Mouse (Mus musculus): ENCODE data around the gene Cd300c. TPM values are rescaled to one million over a fixed set of nuclear protein-coding genes. Genes with fewer than 3 reads are reported as not detected.
"Not testable (repeated sequence)": the region's sequence is repeated elsewhere in the genome, so short reads cannot be mapped to it uniquely, and the experiment has no call there.

Cd300c gene
- polyA plus RNA-seq (2015; fragmentation: Nextera tagmentation; extraction: Ambion mirVana): not detected in 2 replicates

DNA sequence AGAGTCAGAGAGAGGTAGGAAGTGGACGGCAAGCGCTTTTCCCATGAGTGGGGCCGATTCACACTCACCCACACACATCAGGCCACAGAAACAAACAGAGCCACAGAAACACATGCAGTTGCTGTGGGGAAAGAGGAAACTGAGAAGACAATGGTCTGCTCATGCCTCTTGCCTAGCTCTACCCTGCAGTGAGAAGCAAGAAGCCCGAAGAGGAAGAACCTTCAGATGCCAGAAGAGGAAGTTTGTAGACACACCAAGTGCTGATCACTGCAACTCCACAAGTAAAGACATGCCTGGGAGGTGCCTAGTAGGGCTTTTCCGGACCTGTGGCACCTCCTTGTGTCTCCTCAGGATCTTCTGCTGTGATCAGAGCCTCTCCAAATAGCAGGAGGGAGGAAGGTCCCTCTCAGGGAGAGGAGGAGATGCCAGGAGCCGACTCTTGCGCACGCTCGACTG is at the start of gene Cd300c:
Gene Cd300c, minus strand, starts transcription at position 406 of the 456 bp plus-strand sequence.
- Histone ChIP-seq H3K36me3 (replicated peaks) (no peaks in the 10 kb centered on the region), H3K4me3 (replicated peaks) (no peak within 1 kb of the TSS), H3K9ac (no peak within 1 kb of the TSS), H3K27ac (replicated peaks) (peak within 1 kb of the TSS; percentile 55; the same call in 1 of the 2 replicates), H3K4me1 (replicated peaks) (no peaks in the 10 kb centered on the region), H3K4me2 (no peak within 1 kb of the TSS), H3K27me3 (no peaks in the 10 kb centered on the region), H3K9me3 (replicated peaks) (no peaks in the 10 kb centered on the region)
- ATAC-seq (ENCODE audit: insufficient read depth): no peak; the same call in 1 of the 2 replicates
- WGBS (ENCODE audit: insufficient replicate concordance): 52% methylated on average over 9 of the region's 9 CpGs

DNA sequence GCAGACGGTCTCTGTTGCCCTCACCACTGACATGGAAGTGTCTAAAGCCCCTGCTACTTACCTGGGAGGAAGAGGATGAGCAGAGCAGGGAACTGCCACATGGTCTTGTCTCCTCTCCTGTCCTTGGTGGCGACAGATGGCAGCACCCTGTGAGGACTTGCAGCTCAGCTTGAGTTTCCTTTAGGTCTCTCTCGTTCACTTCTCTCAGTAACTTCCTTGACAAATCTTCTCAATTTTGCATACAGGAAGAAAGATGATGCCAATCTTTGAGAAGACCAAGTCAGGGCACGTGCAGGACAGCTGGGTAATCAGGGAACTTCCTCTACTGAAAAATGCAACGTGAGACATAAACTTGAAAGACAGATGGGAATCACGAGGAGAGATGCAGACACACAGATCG is 47.1 kb upstream of the Cd300c start, which contains the start of gene Cd300ld2:
Gene Cd300ld2, minus strand, starts transcription at position 101 of the 400 bp plus-strand sequence.
- H3K36me3 ChIP-seq (replicated peaks); H3K27ac ChIP-seq (replicated peaks); H3K4me2 ChIP-seq; H3K4me1 ChIP-seq (replicated peaks); ATAC-seq (ENCODE audit: insufficient read depth); H3K9ac ChIP-seq; H3K4me3 ChIP-seq (replicated peaks); H3K9me3 ChIP-seq (replicated peaks); H3K27me3 ChIP-seq: not testable (repeated sequence)
- no CpG with 5 or more reads among the region's 7 CpGs for WGBS (ENCODE audit: insufficient replicate concordance)

DNA sequence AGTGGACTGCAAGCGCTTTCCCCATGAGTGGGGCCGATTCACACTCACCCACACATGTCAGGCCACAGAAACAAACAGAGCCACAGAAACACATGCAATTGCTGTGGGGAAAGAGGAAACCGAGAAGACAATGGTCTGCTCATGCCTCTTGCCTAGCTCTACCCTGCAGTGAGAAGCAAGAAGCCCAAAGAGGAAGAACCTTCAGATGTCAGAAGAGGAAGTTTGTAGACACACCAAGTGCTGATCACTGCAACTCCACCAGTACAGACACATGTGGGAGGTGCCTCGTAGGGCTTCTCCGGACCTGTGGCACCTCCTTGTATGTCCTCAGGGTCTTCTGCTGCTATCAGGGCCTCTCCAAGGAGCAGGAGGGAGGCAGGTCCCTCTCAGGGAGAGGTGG is 35.1 kb upstream of the Cd300c start:
- Histone ChIP-seq H3K4me3 (replicated peaks) (no peak overlapping the region), H3K36me3 (replicated peaks) (no peaks in the 10 kb centered on the region), H3K4me1 (replicated peaks) (0 out of 2 replicates have a peak, but pooled peaks cover 4% of the 10 kb centered on the region), H3K27ac (replicated peaks) (peak overlapping the region; percentile 51), H3K4me2 (no peak overlapping the region), H3K27me3 (no peaks in the 10 kb centered on the region), H3K9me3 (replicated peaks) (no peaks in the 10 kb centered on the region), H3K9ac (no peak overlapping the region)
- ATAC-seq (ENCODE audit: insufficient read depth): no peak
- 25% methylated on average over 5 of the region's 5 CpGs for WGBS (ENCODE audit: insufficient replicate concordance)

DNA sequence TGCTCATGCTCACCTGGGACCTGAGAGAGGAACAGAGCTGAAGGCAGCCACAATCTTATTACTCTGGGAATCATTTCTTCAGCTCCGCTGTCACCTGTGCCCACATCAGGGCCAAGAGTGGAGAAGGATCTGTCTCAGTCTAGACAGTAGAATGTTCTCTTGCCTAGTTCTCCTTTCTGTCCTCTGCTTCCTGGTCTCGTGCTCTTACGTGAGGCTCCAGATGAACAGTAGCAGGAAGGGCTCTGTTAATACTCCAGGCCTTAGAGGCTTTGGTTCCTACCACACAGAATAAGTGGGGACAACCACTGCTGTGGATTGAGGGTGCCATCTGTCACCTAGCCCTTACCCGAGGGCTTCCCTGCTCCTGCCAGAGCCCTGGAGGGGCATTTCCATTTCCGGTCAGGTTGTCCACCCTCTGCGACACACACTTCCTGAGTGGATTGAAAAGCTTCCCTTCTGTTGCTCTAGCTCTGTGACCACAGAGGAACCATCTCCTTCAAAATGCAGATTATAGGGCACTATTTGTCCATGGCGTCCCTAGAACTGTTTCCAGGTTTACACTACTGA is 32.6 kb upstream of the Cd300c start, which contains the start of gene Cd300c2:
Gene Cd300c2, minus strand, starts transcription at position 407 of the 567 bp plus-strand sequence.
- H3K9me3 ChIP-seq (replicated peaks): no peaks in the 10 kb centered on the region
- H3K27me3 ChIP-seq: no peaks in the 10 kb centered on the region
- WGBS (ENCODE audit: insufficient replicate concordance): 32% methylated on average over 7 of the region's 7 CpGs
- H3K4me1 ChIP-seq (replicated peaks): 0 out of 2 replicates have a peak, but pooled peaks cover 4% of the 10 kb centered on the region
- H3K36me3 ChIP-seq (replicated peaks): no peaks in the 10 kb centered on the region
- no peak for ATAC-seq (ENCODE audit: insufficient read depth)
- no peak within 1 kb of the TSS for H3K4me2 ChIP-seq
- no peak within 1 kb of the TSS for H3K9ac ChIP-seq
- no peak within 1 kb of the TSS for H3K4me3 ChIP-seq (replicated peaks)
- peak within 1 kb of the TSS; percentile 41; the same call in 1 of the 2 replicates for H3K27ac ChIP-seq (replicated peaks)

DNA sequence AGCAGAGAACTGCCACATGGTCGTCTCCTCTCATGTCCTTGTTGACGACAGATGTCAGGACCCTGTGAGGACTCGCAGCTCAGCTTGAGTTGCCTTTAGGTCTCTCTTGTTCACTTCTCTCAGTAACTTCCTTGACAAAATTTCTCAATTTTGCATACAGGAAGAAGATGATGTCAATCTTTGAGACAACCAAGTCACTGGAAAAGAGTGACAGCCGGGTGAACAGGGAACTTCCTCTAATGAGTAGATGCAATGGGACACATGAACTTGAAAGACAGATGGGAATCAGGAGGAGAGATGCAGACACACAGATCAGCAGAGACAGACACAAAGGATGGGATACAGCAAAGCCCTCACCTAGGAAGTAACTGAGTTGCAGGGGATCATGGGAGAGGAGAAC is 20.8 kb upstream of the Cd300c start, which contains the start of gene Cd300ld:
Gene Cd300ld, minus strand, starts transcription at position 130 of the 400 bp plus-strand sequence.
- Histone ChIP-seq H3K9ac (no peak within 1 kb of the TSS), H3K4me1 (replicated peaks) (no peaks in the 10 kb centered on the region), H3K36me3 (replicated peaks) (no peaks in the 10 kb centered on the region), H3K4me3 (replicated peaks) (no peak within 1 kb of the TSS), H3K9me3 (replicated peaks) (no peaks in the 10 kb centered on the region), H3K4me2 (no peak within 1 kb of the TSS), H3K27ac (replicated peaks) (no peak within 1 kb of the TSS), H3K27me3 (no peaks in the 10 kb centered on the region)
- ATAC-seq (ENCODE audit: insufficient read depth): no peak
- WGBS (ENCODE audit: insufficient replicate concordance): 22% methylated on average over 4 of the region's 4 CpGs

DNA sequence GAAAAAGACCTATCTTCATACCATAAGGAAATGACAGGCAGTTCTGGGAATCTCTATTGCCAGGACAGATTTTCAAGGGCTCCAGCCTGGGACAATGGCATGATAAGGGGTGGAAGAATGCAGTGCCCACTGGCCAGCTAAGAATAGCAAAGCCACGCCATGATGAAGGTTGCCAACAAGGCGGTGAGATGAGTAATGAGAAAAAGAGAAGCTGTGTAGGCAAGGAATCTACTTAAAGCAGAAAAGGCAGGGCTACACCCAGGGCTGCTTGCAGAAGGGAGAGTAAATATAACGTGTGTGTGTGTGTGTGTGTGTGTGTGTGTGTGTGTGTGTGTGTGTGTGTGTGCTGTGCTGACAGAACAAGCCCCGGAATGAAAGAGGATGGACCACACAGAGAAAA is 12.9 kb upstream of the Cd300c start:
- Histone ChIP-seq H3K36me3 (replicated peaks) (no peaks in the 10 kb centered on the region), H3K27ac (replicated peaks) (no peak overlapping the region), H3K9ac (no peak overlapping the region), H3K4me2 (no peak overlapping the region), H3K9me3 (replicated peaks) (no peaks in the 10 kb centered on the region), H3K27me3 (no peaks in the 10 kb centered on the region), H3K4me1 (replicated peaks) (no peaks in the 10 kb centered on the region), H3K4me3 (replicated peaks) (no peak overlapping the region)
- WGBS (ENCODE audit: insufficient replicate concordance): 42% methylated on average over 4 of the region's 4 CpGs
- no peak for ATAC-seq (ENCODE audit: insufficient read depth)

DNA sequence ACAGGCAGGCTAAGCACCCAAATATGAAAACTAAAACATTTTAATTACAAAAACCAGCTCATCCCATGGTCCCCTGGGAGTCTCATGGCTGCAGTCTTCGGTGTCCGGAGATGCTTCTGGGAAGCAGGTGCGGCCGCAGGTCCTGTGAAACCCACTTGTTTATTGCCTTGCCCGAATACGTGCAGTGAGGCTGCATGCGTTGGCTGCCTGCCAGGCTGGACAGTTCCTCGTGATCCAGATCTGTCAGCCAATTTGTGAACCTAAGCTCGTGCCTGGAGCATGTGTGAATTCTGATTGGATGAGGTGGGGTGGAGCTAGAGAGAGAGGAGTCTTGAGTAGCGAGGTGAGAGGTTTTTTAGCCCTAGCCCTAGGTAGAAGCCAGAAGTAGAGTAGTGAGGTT is 3.8 kb upstream of the Cd300c start:
- 71% methylated on average over 10 of the region's 10 CpGs for WGBS (ENCODE audit: insufficient replicate concordance)
- H3K4me1 ChIP-seq (replicated peaks): no peaks in the 10 kb centered on the region
- H3K36me3 ChIP-seq (replicated peaks): no peaks in the 10 kb centered on the region
- H3K9ac ChIP-seq: no peak overlapping the region
- 0 out of 2 replicates have a peak, but pooled peaks cover 5% of the 10 kb centered on the region for H3K9me3 ChIP-seq (replicated peaks)
- no peaks in the 10 kb centered on the region for H3K27me3 ChIP-seq
- no peak for ATAC-seq (ENCODE audit: insufficient read depth)
- H3K4me3 ChIP-seq (replicated peaks): no peak overlapping the region
- H3K4me2 ChIP-seq: no peak overlapping the region
- H3K27ac ChIP-seq (replicated peaks): no peak overlapping the region

DNA sequence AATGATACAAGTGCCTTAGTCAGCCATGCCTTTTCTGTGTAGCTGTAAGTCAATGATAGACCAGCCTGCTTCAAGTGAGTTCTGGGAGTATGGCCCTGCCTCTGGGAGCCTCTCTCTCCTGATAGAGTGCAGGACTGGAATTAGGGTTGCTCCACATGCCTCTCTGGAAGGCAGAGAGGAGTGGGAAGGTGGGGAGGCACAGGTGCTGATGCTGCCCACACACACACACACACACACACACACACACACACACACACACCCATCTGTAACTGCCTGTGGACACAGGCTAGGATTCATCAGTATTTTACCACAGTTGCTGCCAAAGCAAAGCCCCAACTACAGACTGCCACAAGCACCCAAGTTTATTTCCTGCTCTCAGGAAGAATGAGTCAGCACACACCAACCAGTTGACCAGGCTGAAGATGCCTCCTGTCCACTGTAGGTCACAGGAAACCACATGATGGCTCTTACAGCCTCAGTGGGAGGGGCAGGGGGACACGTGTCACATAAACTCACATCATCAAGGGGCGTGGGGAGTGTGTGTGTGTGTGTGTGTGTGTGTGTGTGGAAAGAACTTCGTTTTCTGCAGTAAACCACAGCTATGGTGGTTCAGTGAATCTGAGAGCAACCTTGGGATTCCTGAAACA is 3.7 kb downstream of the Cd300c start:
- WGBS (ENCODE audit: insufficient replicate concordance): 12% methylated on average over 3 of the region's 3 CpGs
- no peaks in the 10 kb centered on the region for H3K36me3 ChIP-seq (replicated peaks)
- no peak overlapping the region for H3K4me2 ChIP-seq
- no peaks in the 10 kb centered on the region for H3K27me3 ChIP-seq
- no peak overlapping the region for H3K9ac ChIP-seq
- H3K9me3 ChIP-seq (replicated peaks): no peaks in the 10 kb centered on the region
- peak; percentile 54 for ATAC-seq (ENCODE audit: insufficient read depth)
- no peak overlapping the region for H3K27ac ChIP-seq (replicated peaks)
- H3K4me1 ChIP-seq (replicated peaks): no peaks in the 10 kb centered on the region
- H3K4me3 ChIP-seq (replicated peaks): no peak overlapping the region

DNA sequence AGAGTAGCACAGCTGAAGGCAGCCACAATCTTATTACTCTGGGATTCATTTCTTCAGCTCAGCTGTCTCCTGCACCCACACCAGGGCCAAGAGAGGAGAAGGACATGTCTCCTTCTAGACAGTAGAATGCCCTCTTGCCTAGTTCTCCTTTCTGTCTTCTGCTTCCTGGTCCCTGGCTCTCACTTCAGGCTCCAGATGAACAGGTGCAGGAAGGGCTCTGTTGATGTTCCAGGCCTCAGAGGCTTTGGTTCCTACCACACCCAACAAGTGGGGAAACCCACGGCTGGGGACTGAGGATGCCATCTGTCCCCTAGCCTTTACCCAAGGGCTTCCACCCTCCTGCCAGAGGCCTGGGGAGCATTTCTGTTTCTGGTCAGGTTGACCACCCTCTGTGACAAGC is 8.6 kb downstream of the Cd300c start:
- H3K27me3 ChIP-seq: no peaks in the 10 kb centered on the region
- H3K9ac ChIP-seq: no peak overlapping the region
- H3K9me3 ChIP-seq (replicated peaks): no peaks in the 10 kb centered on the region
- ATAC-seq (ENCODE audit: insufficient read depth): no peak
- H3K27ac ChIP-seq (replicated peaks): no peak overlapping the region
- WGBS (ENCODE audit: insufficient replicate concordance): 24% methylated on average over 1 of the region's 1 CpGs
- H3K4me2 ChIP-seq: no peak overlapping the region
- no peaks in the 10 kb centered on the region for H3K36me3 ChIP-seq (replicated peaks)
- H3K4me1 ChIP-seq (replicated peaks): no peaks in the 10 kb centered on the region
- no peak overlapping the region for H3K4me3 ChIP-seq (replicated peaks)

DNA sequence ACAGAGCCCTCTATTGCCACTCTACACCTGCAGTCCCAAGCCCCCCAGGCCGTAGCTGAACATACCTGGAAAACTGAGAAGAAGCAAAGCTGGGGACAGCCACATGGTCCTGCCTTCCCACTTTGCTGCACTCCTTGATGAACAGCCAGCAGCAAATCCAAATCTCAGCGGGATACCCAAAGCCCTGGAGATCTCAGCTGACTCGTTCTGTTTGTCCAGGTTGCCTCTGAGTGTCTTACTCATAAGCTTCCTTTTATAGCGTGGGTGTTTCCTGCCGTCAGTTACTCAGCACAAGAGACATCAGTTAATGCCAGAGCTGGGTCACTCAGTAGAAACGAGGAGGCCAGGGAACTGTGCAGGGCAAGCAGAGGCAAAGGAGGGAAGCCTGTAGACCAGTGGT is 34.8 kb downstream of the Cd300c start, which contains the start of gene Cd300lb:
Gene Cd300lb, minus strand, starts transcription at position 243 of the 400 bp plus-strand sequence.
- Histone ChIP-seq H3K4me2 (0 out of 2 replicates have a peak within 1 kb of the TSS, but pooled peaks have one; percentile 15), H3K27ac (replicated peaks) (no peak within 1 kb of the TSS), H3K4me3 (replicated peaks) (peak within 1 kb of the TSS; percentile 18), H3K9ac (no peak within 1 kb of the TSS), H3K36me3 (replicated peaks) (no peaks in the 10 kb centered on the region), H3K4me1 (replicated peaks) (peaks cover 4% of the 10 kb centered on the region), H3K27me3 (no peaks in the 10 kb centered on the region), H3K9me3 (replicated peaks) (no peaks in the 10 kb centered on the region)
- no peak for ATAC-seq (ENCODE audit: insufficient read depth)
- WGBS (ENCODE audit: insufficient replicate concordance): 20% methylated on average over 6 of the region's 6 CpGs

DNA sequence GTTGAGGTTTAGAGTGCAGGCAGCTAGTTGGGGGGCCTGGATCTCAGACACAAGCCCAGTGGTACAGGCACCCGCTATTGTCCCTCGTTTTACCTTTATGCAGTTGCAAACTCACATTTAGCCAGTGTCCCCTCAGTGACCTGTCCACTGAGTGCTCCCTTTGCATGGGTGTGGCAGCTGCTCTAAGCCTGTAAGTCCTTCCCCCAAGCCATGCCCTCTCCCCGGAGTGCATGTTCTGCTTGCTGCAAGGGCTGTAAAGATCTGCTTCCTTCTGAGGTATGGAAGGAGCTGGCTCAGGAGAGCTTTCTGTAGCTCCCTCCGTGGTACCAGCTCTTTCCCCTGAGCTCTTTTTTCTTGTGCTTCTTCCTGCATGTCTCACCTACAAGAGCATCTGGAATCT is 35.4 kb downstream of the Cd300c start:
- no peaks in the 10 kb centered on the region for H3K9me3 ChIP-seq (replicated peaks)
- H3K4me3 ChIP-seq (replicated peaks): peak overlapping the region; percentile 18
- H3K9ac ChIP-seq: no peak overlapping the region
- H3K4me1 ChIP-seq (replicated peaks): peaks cover 6% of the 10 kb centered on the region
- 49% methylated on average over 4 of the region's 4 CpGs for WGBS (ENCODE audit: insufficient replicate concordance)
- ATAC-seq (ENCODE audit: insufficient read depth): no peak
- no peak overlapping the region for H3K27ac ChIP-seq (replicated peaks)
- no peaks in the 10 kb centered on the region for H3K27me3 ChIP-seq
- H3K4me2 ChIP-seq: 0 out of 2 replicates have a peak overlapping the region, but pooled peaks have one; percentile 15
- no peaks in the 10 kb centered on the region for H3K36me3 ChIP-seq (replicated peaks)

Measured in liver, embryonic 15.5 days (tissue).